Mouse (Mus musculus) left cerebral cortex, adult 18-20 months (tissue): ENCODE results near the gene Prkn. TPM values are rescaled to one million over a fixed set of nuclear protein-coding genes. Genes with fewer than 3 reads are reported as not detected.
A peak's percentile ranks its signal among the peaks of the same experiment; 100 is the strongest.

Experiments
- DNase-seq, 2 experiments: peaks; one replicate each; pipeline ENCODE4 v3.0.0; 2021 to 2022; ENCODE audit warnings: low spot score in 2 of 2, mixed read lengths in 1 of 2
- total RNA-seq, 2 experiments: library from RNA; stranded (reverse); gene quantifications; 2 replicates each; pipeline ENCODE4 v1.2.3; 2021

Prkn gene
- total RNA-seq, 2 experiments from 2014 or later: 16.1 TPM

GRCm38 (mm10) chr17:11637642-11638041, 797.5 kb downstream of the Prkn start:
- DNase-seq: no peak

DNA sequence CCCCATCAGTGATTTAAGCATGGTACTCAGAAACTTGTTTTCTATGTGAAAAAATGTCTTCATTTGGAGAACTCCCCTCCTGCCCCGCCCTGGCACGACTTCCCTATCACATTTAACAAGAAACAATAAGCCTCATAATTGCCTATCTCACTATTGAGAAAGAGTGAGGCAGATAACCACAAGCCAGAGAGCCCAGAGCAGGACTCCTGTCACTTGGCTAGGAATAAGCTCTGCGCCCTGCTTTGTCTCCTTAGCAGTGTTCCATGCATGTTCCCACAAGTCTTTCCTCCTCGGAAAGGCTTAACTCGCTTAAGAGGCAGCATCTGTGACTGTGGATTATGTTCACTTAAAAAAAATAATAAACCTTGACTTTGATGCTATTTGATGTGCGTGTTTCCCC, 798.3 kb downstream of the Prkn start:
- DNase-seq: no peak

DNA sequence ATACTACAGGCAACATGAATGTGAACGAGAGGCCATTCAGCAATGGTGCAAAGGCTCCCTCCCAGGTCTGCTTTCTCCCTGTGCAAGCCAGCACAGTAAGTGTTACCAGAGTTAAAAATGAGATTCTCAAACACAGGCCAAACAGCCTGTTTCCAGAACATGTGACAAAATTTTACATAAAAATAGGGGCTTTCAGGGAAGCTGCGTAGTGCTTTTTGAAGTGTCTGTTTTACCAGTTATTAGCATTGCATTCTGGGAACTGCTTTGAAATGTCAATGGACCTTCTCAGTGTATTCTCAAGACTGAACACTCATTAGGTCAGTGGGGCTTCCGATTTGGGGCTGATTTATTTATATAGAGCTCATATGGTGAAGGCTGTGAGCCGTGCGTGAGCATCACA, 799.6 kb downstream of the Prkn start:
- DNase-seq: no peak

DNA sequence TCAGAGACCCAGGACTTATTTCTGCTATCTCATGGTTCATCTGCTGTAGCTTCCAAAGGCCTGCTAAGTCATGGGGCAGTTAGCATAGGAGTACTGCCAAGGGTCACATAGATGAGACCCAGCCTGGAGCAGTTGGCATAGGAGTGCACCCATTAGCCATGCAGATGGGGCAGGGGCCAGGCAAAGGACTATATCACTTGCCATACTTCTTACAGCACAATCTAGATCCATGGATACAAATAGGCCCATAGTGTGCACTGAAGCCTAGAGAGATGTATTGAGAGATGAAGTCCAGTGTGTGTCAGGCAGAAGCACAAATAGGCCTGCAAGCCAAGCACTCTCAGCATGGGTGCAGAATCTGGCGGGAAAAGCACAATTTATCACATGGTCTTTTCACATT, 802.1 kb downstream of the Prkn start:
- DNase-seq: no peak

DNA sequence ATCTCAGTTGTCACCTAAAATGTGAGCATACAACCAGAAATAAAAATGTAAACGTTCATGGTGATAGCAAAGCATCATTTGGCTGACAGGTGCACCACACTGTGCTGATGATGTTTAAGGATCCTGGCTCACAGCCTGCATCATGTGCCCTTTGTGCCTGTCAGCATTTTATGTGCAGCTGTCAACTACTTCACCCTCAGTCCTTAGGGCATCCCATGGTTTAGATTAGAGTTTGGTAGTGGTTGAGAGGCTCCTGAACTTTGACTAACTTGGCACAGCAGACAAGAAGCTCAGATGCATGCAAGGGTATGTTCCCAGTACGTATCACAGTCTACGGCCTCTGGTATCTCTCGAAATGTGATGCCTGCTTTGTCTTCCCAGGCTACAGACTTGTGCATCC, 803.8 kb downstream of the Prkn start:
- DNase-seq: no peak

- no peak for DNase-seq
These were observed 804.8 kb downstream of the Prkn start for GRCm38 (mm10) chr17:11644873-11645464.

DNA sequence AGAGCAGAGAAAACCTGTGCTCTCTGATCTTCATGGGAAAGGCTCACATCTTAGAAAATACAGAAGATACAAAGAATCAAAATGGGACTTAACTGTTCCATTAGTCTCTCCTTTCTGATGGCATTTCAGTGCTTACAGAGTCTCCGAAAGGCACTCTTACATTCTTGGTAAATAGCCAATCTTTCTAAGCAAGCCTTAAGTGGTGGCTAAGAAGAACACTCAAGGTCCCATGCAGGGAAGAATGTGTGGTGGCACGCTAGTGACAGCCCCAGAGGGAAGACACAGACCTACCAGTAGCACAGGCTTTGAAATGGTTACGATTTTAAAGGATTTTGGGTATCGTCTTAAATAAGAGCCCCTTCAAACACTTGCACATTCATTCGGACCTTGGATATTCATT, 816.2 kb downstream of the Prkn start:
- DNase-seq: no peak

GRCm38 (mm10) chr17:11656878-11657277, 816.7 kb downstream of the Prkn start:
- DNase-seq: no peak

DNA sequence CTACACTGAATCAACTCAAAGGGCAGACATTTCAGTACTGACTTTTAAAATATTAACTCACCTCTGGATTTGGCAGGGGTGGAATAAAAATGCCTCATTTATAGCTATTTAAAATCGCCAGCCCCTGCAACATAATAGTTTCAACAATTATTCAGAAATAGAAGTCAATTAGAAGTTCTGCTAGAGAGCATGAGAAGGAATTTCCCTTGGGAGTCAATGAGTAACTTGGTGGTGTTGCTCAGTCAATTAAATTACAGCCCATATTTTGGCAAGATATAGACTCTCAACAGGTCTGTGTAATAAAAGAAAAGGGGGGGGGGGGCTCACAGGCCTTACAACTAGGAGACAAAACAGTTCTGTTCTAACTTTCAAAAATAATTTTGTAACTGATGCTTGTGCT, 821.7 kb downstream of the Prkn start:
- no peak for DNase-seq

GRCm38 (mm10) chr17:11663437-11663836, 823.3 kb downstream of the Prkn start:
- no peak for DNase-seq

GRCm38 (mm10) chr17:11664610-11665345, 824.6 kb downstream of the Prkn start:
- peak in 1 of 2 experiments; percentile 12 for DNase-seq

GRCm38 (mm10) chr17:11679716-11680115, 839.5 kb downstream of the Prkn start:
- peak in 1 of 2 experiments; percentile 12 for DNase-seq

DNA sequence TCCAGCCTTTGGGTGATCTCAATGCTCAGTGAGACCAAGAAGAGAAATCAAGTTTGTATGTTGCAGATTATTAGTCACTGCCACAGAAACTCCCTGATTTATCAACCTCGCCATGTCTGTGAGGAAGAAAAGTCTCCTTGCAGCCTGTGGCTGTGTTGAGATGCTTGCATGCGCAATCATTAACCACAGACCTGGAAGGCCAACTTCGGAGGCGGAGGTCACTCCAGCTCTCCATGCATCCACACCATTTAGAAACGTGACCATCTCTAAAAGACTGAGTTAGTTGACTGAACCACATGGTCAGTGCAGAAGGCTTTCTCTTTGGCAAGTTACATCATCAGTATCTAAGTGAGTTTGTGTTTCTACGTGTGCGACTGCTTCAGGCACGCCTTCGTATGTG, 840.3 kb downstream of the Prkn start:
- no peak for DNase-seq

DNA sequence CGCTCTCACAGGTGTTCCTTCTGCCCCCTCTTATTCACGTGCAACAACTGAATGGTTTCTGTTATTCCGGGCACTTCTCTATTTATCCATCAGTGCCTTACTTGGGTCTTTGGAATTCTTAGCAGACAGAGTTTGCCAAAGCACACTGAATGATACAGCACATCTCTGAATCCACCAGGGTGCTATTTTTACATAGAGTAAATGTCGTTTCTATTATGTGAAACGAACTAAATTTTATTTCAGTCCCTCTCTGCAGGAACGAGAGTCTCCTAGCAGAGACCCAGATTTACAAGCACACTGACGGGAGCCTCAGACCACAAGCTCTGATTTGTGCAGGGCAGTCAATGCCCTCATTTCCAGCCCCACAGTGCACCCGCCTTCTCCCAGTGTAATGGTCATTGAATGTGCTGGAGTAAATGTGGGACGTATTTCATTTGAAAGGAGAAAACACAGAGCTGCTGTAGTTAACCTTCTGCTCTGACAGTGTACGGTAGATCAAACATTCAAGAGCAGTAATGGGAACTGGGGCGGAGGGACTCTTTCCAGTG, 841.7 kb downstream of the Prkn start:
- peak in 1 of 2 experiments; percentile 21 for DNase-seq

DNA sequence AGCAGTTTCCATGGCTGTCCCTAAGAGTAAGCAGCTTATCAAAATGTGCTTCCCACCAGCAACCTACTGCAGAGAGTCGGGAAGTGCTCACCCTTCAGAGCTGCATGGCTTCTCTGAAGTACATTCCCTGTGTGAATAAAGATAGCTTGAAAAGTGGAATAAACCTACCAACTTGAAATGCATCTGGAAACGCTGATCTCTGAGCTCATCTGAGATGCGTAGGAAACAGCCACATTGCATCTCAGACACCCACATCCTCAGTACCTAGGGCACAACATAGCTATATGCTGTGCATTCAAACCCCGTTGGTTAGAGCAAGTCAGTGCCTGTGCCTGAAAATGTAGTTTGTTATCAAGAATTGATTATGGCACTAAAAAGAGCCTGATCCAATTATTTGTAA, 864.8 kb downstream of the Prkn start:
- peak in 1 of 2 experiments; percentile 12 for DNase-seq

DNA sequence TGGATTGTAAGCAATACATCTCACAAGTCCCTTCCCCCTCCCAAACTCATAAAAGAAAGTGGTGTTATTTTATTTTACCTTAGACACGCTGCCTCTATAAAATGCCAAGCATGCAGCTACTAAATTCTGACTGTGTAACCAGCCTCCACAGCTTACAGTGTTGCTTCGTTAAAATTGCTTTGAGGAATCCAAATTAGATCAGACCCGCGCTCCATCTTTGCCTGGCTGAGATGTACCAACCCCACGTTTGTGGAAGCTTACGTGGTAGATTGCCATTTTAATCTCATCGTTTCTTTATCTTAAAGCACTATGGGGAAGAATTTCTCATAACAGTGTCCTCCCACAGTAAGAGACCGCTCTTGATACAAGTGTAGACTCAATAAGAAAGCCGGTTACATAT, 865.6 kb downstream of the Prkn start:
- peak; percentile 6 to 36 for DNase-seq

DNA sequence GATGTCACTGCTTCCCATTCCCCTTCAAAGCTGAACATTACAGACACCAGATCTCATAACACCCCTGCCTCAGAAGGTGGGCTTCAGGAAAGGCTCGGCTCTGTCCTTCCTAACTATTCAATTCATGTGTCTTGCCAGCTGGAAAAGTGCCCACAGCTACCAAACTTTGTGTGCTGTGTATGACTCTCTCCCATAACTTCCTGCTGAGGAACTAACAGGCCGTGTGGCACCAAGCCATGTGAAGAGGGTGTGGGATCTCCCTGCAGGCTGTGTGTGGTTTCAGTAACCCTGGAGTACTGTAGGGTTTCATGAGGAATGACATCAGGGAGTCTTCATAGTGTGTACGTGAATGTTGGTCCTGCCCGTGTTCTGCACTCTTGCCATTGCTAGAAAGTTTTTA, 871.9 kb downstream of the Prkn start:
- DNase-seq: no peak

DNA sequence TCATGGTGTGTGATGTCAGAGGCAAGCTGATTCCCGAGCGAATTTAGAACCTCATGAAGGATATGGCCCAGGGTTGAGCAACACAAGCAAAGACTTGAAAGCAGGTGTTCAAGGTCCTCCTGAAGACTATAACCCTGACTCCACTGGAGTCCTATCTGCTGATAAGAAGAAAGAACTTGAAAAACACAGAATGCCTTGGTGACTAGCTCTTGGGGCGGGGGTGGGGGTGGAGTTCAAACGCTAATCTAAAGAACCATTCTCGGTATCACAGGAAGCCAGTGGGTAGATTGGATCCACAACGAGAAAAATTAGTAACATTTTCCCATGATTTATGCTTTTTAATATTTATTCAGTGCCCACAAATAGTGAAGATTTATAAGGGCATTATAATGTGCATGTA, 879.6 kb downstream of the Prkn start:
- DNase-seq: no peak

DNA sequence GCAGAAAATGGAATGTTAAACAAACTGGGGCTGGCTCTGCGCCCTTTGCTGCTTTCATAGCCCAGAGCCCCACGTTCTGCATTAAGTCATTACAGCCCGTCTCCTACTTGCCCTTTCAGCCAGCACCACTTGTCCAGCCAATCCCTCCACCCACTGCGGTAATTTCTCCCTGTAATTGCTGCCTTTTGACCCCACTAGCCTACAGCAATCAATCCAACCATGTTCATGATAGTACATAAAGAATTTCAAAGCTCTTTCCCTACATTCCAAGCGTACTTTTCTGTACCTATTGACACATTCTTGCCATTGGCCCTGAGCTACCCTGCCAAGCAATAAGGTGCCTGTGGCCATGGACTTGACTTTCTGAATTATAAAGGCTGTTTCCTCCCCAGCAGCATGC, 881.7 kb downstream of the Prkn start:
- DNase-seq: no peak

- peak in 1 of 2 experiments; percentile 6 for DNase-seq
These were observed 882.3 kb downstream of the Prkn start for GRCm38 (mm10) chr17:11722478-11722877.

- no peak for DNase-seq
These were observed 884.0 kb downstream of the Prkn start for GRCm38 (mm10) chr17:11724135-11724534.

GRCm38 (mm10) chr17:11727101-11727500, 886.9 kb downstream of the Prkn start:
- DNase-seq: no peak

GRCm38 (mm10) chr17:11728294-11728693, 888.1 kb downstream of the Prkn start:
- no peak for DNase-seq
